Mouse (Mus musculus): ENCODE measurements around the gene Mia3. TPM values are rescaled to one million over a fixed set of nuclear protein-coding genes. Genes with fewer than 3 reads are reported as not detected.
"Not testable (repeated sequence)": the region's sequence is repeated elsewhere in the genome, so short reads cannot be mapped to it uniquely, and the experiment has no call there.

The Mia3 gene
- polyA plus RNA-seq, 1 experiment from 2014 or later, result 92.7 TPM

GRCm38 (mm10) chr1:183374728-183375127 lies 5.4 kb upstream of the Mia3 start:
- Histone ChIP-seq H3K9me3 (no peaks in the 10 kb centered on the region), H3K27me3 (no peaks in the 10 kb centered on the region), H3K4me1 (no peaks in the 10 kb centered on the region), H3K36me3 (no peaks in the 10 kb centered on the region), H3K27ac (no peak overlapping the region), H3K4me2 (no peak overlapping the region), H3K4me3 (no peak overlapping the region), H3K9ac (no peak overlapping the region)
- 75% methylated on average over 5 of the region's 5 CpGs for WGBS
- ATAC-seq (ENCODE audit: borderline replicate concordance, extremely low read depth, low FRiP score, low TSS enrichment), result no peak

- Histone ChIP-seq H3K4me1 (peaks cover 13% of the 10 kb centered on the region), H3K9ac (peak overlapping the region; percentile 77), H3K27ac (peak overlapping the region; percentile 67; the same call in 1 of the 2 replicates), H3K4me2 (peak overlapping the region; percentile 80), H3K27me3 (no peaks in the 10 kb centered on the region), H3K36me3 (peaks cover 16% of the 10 kb centered on the region; the same call in 1 of the 2 replicates), H3K4me3 (peak overlapping the region; percentile 80), H3K9me3 (no peaks in the 10 kb centered on the region)
- peak; percentile 79 for ATAC-seq (ENCODE audit: borderline replicate concordance, extremely low read depth, low FRiP score, low TSS enrichment)
- 1% methylated on average over 56 of the region's 56 CpGs for WGBS
These were observed 552 bp downstream of the Mia3 start for GRCm38 (mm10) chr1:183368601-183369400.

- H3K4me1 ChIP-seq, result peaks cover 13% of the 10 kb centered on the region
- ATAC-seq (ENCODE audit: borderline replicate concordance, extremely low read depth, low FRiP score, low TSS enrichment), result no peak
- H3K9me3 ChIP-seq, result no peaks in the 10 kb centered on the region
- no peak overlapping the region for H3K9ac ChIP-seq
- no peak overlapping the region for H3K4me3 ChIP-seq
- no peak overlapping the region for H3K27ac ChIP-seq
- WGBS, result 90% methylated on average over 5 of the region's 5 CpGs
- H3K36me3 ChIP-seq, result peaks cover 31% of the 10 kb centered on the region; the same call in 1 of the 2 replicates
- no peaks in the 10 kb centered on the region for H3K27me3 ChIP-seq
- no peak overlapping the region for H3K4me2 ChIP-seq
These were observed 3.0 kb downstream of the Mia3 start for GRCm38 (mm10) chr1:183366361-183366760.

GRCm38 (mm10) chr1:183363577-183363867 lies 5.8 kb downstream of the Mia3 start:
- no peak overlapping the region for H3K4me2 ChIP-seq
- no peaks in the 10 kb centered on the region for H3K9me3 ChIP-seq
- H3K9ac ChIP-seq, result no peak overlapping the region
- H3K27ac ChIP-seq, result no peak overlapping the region
- H3K36me3 ChIP-seq, result peaks cover 53% of the 10 kb centered on the region
- no peaks in the 10 kb centered on the region for H3K27me3 ChIP-seq
- ATAC-seq (ENCODE audit: borderline replicate concordance, extremely low read depth, low FRiP score, low TSS enrichment), result 0 out of 2 replicates have a peak, but pooled peaks have one; percentile 23
- 70% methylated on average over 5 of the region's 5 CpGs for WGBS
- H3K4me1 ChIP-seq, result peaks cover 11% of the 10 kb centered on the region
- no peak overlapping the region for H3K4me3 ChIP-seq

GRCm38 (mm10) chr1:183362729-183363576 lies 6.4 kb downstream of the Mia3 start:
- 59% methylated on average over 14 of the region's 14 CpGs for WGBS
- H3K27ac ChIP-seq, result no peak overlapping the region
- H3K4me3 ChIP-seq, result no peak overlapping the region
- H3K27me3 ChIP-seq, result no peaks in the 10 kb centered on the region
- H3K9me3 ChIP-seq, result no peaks in the 10 kb centered on the region
- H3K4me2 ChIP-seq, result no peak overlapping the region
- no peak overlapping the region for H3K9ac ChIP-seq
- 0 out of 2 replicates have a peak, but pooled peaks have one; percentile 23 for ATAC-seq (ENCODE audit: borderline replicate concordance, extremely low read depth, low FRiP score, low TSS enrichment)
- peaks cover 6% of the 10 kb centered on the region for H3K4me1 ChIP-seq
- peaks cover 59% of the 10 kb centered on the region for H3K36me3 ChIP-seq

GRCm38 (mm10) chr1:183362301-183362700 lies 7.1 kb downstream of the Mia3 start:
- Histone ChIP-seq H3K27me3 (no peaks in the 10 kb centered on the region), H3K27ac (no peak overlapping the region), H3K9me3 (no peaks in the 10 kb centered on the region), H3K4me2 (no peak overlapping the region), H3K9ac (no peak overlapping the region), H3K4me1 (no peaks in the 10 kb centered on the region), H3K36me3 (peaks cover 65% of the 10 kb centered on the region), H3K4me3 (no peak overlapping the region)
- ATAC-seq (ENCODE audit: borderline replicate concordance, extremely low read depth, low FRiP score, low TSS enrichment), result no peak
- 81% methylated on average over 5 of the region's 5 CpGs for WGBS

GRCm38 (mm10) chr1:183358901-183359300 lies 10.5 kb downstream of the Mia3 start:
- Histone ChIP-seq H3K27me3 (no peaks in the 10 kb centered on the region), H3K9ac (no peak overlapping the region), H3K36me3 (peaks cover 73% of the 10 kb centered on the region), H3K27ac (no peak overlapping the region), H3K9me3 (no peaks in the 10 kb centered on the region), H3K4me2 (no peak overlapping the region), H3K4me3 (no peak overlapping the region), H3K4me1 (no peaks in the 10 kb centered on the region)
- ATAC-seq (ENCODE audit: borderline replicate concordance, extremely low read depth, low FRiP score, low TSS enrichment), result no peak
- WGBS, result 87% methylated on average over 3 of the region's 3 CpGs

- Histone ChIP-seq H3K4me1 (peaks cover 7% of the 10 kb centered on the region), H3K27me3 (no peaks in the 10 kb centered on the region), H3K4me3 (no peak overlapping the region), H3K27ac (no peak overlapping the region), H3K36me3 (peaks cover 59% of the 10 kb centered on the region), H3K4me2 (no peak overlapping the region), H3K9ac (no peak overlapping the region), H3K9me3 (no peaks in the 10 kb centered on the region)
- ATAC-seq (ENCODE audit: borderline replicate concordance, extremely low read depth, low FRiP score, low TSS enrichment), result no peak
- 21% methylated on average over 6 of the region's 6 CpGs for WGBS
These were observed 19.5 kb downstream of the Mia3 start for GRCm38 (mm10) chr1:183349840-183350239.

- peak overlapping the region; percentile 100 for H3K4me3 ChIP-seq
- H3K4me1 ChIP-seq, result peaks cover 7% of the 10 kb centered on the region
- H3K27me3 ChIP-seq, result no peaks in the 10 kb centered on the region
- ATAC-seq (ENCODE audit: borderline replicate concordance, extremely low read depth, low FRiP score, low TSS enrichment), result no peak; the same call in 1 of the 2 replicates
- H3K4me2 ChIP-seq, result peak overlapping the region; percentile 91
- H3K36me3 ChIP-seq, result peaks cover 36% of the 10 kb centered on the region
- H3K9me3 ChIP-seq, result no peaks in the 10 kb centered on the region
- H3K27ac ChIP-seq, result peak overlapping the region; percentile 78
- peak overlapping the region; percentile 94 for H3K9ac ChIP-seq
- 3% methylated on average over 10 of the region's 10 CpGs for WGBS
These were observed 23.5 kb downstream of the Mia3 start for GRCm38 (mm10) chr1:183345817-183346195.

GRCm38 (mm10) chr1:183344886-183345816 lies 24.2 kb downstream of the Mia3 start:
- Histone ChIP-seq H3K27me3 (no peaks in the 10 kb centered on the region), H3K4me1 (peaks cover 7% of the 10 kb centered on the region), H3K4me2 (peak overlapping the region; percentile 91), H3K4me3 (peak overlapping the region; percentile 100), H3K27ac (peak overlapping the region; percentile 78), H3K9me3 (no peaks in the 10 kb centered on the region), H3K9ac (peak overlapping the region; percentile 94), H3K36me3 (peaks cover 30% of the 10 kb centered on the region)
- WGBS, result under 1% methylated on average over 69 of the region's 72 CpGs
- ATAC-seq (ENCODE audit: borderline replicate concordance, extremely low read depth, low FRiP score, low TSS enrichment), result peak; percentile 96

GRCm38 (mm10) chr1:183342902-183343301 lies 26.5 kb downstream of the Mia3 start:
- H3K27ac ChIP-seq; H3K9me3 ChIP-seq; H3K4me2 ChIP-seq; ATAC-seq (ENCODE audit: borderline replicate concordance, extremely low read depth, low FRiP score, low TSS enrichment); H3K9ac ChIP-seq; H3K27me3 ChIP-seq; H3K4me1 ChIP-seq; H3K4me3 ChIP-seq: not testable (repeated sequence)
- 97% methylated on average over 1 of the region's 1 CpGs for WGBS
- H3K36me3 ChIP-seq, result peaks cover 22% of the 10 kb centered on the region

Measured in lung, embryonic 15.5 days (tissue).